Mouse (Mus musculus): ENCODE results near the gene Foxp1.

DNA sequence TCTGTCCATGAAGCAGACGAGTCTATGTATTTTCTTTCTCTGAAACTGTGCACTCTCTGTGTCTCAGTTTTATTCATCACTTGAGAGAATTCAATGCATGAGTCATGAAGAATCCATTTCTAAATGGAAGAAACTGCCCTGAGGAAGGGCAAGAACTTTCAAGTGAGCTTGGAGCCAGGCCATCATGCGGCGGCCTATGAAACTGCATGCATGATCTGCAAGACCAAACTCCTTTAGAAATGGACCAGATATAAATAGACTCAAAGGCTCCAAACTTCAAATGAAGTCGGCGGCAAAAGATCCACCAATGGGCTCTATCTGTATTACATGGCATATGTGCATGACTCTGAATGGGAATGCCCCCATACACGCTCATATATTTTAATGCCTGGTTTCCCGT, 177.6 kb downstream of the Foxp1 start:
- no peak for TF ChIP-seq CTCF (IDR thresholded peaks at IDR 0.05; ENCODE audit: control insufficient read depth, insufficient read depth, low read length)
- TF ChIP-seq POLR2A (IDR thresholded peaks at IDR 0.05; ENCODE audit: borderline replicate concordance, control insufficient read depth, low read depth, low read length), result no peak

Measured in bone marrow, adult 2 months (tissue).